Mouse (Mus musculus): ENCODE results near the gene Scamp2. TPM values are rescaled to one million over a fixed set of nuclear protein-coding genes. Genes with fewer than 3 reads are reported as not detected.

Gene Scamp2
- polyA plus RNA-seq, 1 experiment, result 79.2 TPM

GRCm38 (mm10) chr9:57537044-57537727 is 23.6 kb upstream of the Scamp2 start, which contains the start of gene Fam219b:
Gene Fam219b (plus strand): TSS chr9:57537528.
- DNase-seq (ENCODE audit: low read depth in 1 of 2, low spot score in 2 of 2), result peak; percentile 51 to 85
- 3% methylated on average over 45 of the region's 45 CpGs for WGBS
- peak within 1 kb of the TSS; percentile 59 for H3K4me3 ChIP-seq (ENCODE audit: extremely low read depth, insufficient read depth, insufficient read length)
- peaks cover 2% of the 10 kb centered on the region; the same call in 1 of the 2 replicates for H3K4me1 ChIP-seq (ENCODE audit: control insufficient read depth, insufficient read depth, insufficient read length)
- no peaks in the 10 kb centered on the region for H3K27me3 ChIP-seq (ENCODE audit: control insufficient read depth, insufficient read depth, low read length)
- H3K36me3 ChIP-seq (ENCODE audit: control insufficient read depth, insufficient read depth, low read length), result peaks cover 4% of the 10 kb centered on the region
- peak within 1 kb of the TSS; percentile 37 for H3K27ac ChIP-seq (ENCODE audit: insufficient read depth, low read length)
- no peak; the same call in 1 of the 2 replicates for TF ChIP-seq POLR2A (IDR thresholded peaks at IDR 0.05; ENCODE audit: low read depth, low read length)
- no peak for TF ChIP-seq CTCF (IDR thresholded peaks at IDR 0.05; ENCODE audit: extremely low read depth, insufficient read depth, insufficient read length, insufficient replicate concordance)

- Histone ChIP-seq H3K36me3 (ENCODE audit: control insufficient read depth, insufficient read depth, low read length) (peaks cover 2% of the 10 kb centered on the region), H3K4me1 (ENCODE audit: control insufficient read depth, insufficient read depth, insufficient read length) (peaks cover 2% of the 10 kb centered on the region; the same call in 1 of the 2 replicates), H3K27ac (ENCODE audit: insufficient read depth, low read length) (peak overlapping the region; percentile 37), H3K27me3 (ENCODE audit: control insufficient read depth, insufficient read depth, low read length) (no peaks in the 10 kb centered on the region), H3K4me3 (ENCODE audit: extremely low read depth, insufficient read depth, insufficient read length) (peak overlapping the region; percentile 59)
- under 1% methylated on average over 24 of the region's 24 CpGs for WGBS
- DNase-seq (ENCODE audit: low read depth in 1 of 2, low spot score in 2 of 2), result no peak
- TF ChIP-seq CTCF (IDR thresholded peaks at IDR 0.05; ENCODE audit: extremely low read depth, insufficient read depth, insufficient read length, insufficient replicate concordance) (no peak), POLR2A (IDR thresholded peaks at IDR 0.05; ENCODE audit: low read depth, low read length) (no peak; the same call in 1 of the 2 replicates)
These were observed 23.0 kb upstream of the Scamp2 start for GRCm38 (mm10) chr9:57537728-57538181.

- DNase-seq (ENCODE audit: low read depth in 1 of 2, low spot score in 2 of 2), result no peak
- no peak overlapping the region for H3K4me3 ChIP-seq (ENCODE audit: extremely low read depth, insufficient read depth, insufficient read length)
- H3K27ac ChIP-seq (ENCODE audit: insufficient read depth, low read length), result no peak overlapping the region
- H3K4me1 ChIP-seq (ENCODE audit: control insufficient read depth, insufficient read depth, insufficient read length), result peaks cover 2% of the 10 kb centered on the region; the same call in 1 of the 2 replicates
- no peaks in the 10 kb centered on the region for H3K27me3 ChIP-seq (ENCODE audit: control insufficient read depth, insufficient read depth, low read length)
- 92% methylated on average over 2 of the region's 2 CpGs for WGBS
- peaks cover 3% of the 10 kb centered on the region for H3K36me3 ChIP-seq (ENCODE audit: control insufficient read depth, insufficient read depth, low read length)
- TF ChIP-seq CTCF (IDR thresholded peaks at IDR 0.05; ENCODE audit: extremely low read depth, insufficient read depth, insufficient read length, insufficient replicate concordance), result no peak
- TF ChIP-seq POLR2A (IDR thresholded peaks at IDR 0.05; ENCODE audit: low read depth, low read length), result no peak
These were observed 21.2 kb upstream of the Scamp2 start for GRCm38 (mm10) chr9:57539550-57539949.

- Histone ChIP-seq H3K4me3 (ENCODE audit: extremely low read depth, insufficient read depth, insufficient read length) (no peak overlapping the region), H3K4me1 (ENCODE audit: control insufficient read depth, insufficient read depth, insufficient read length) (peaks cover 2% of the 10 kb centered on the region; the same call in 1 of the 2 replicates), H3K27me3 (ENCODE audit: control insufficient read depth, insufficient read depth, low read length) (no peaks in the 10 kb centered on the region), H3K36me3 (ENCODE audit: control insufficient read depth, insufficient read depth, low read length) (peaks cover 3% of the 10 kb centered on the region), H3K27ac (ENCODE audit: insufficient read depth, low read length) (no peak overlapping the region)
- WGBS, result 7% methylated on average over 1 of the region's 1 CpGs
- no peak for DNase-seq (ENCODE audit: low read depth in 1 of 2, low spot score in 2 of 2)
- TF ChIP-seq CTCF (IDR thresholded peaks at IDR 0.05; ENCODE audit: extremely low read depth, insufficient read depth, insufficient read length, insufficient replicate concordance), result no peak
- TF ChIP-seq POLR2A (IDR thresholded peaks at IDR 0.05; ENCODE audit: low read depth, low read length), result no peak
These were observed 19.4 kb upstream of the Scamp2 start for GRCm38 (mm10) chr9:57541312-57541711.

GRCm38 (mm10) chr9:57543951-57544350 is 16.8 kb upstream of the Scamp2 start:
- Histone ChIP-seq H3K27me3 (ENCODE audit: control insufficient read depth, insufficient read depth, low read length) (no peaks in the 10 kb centered on the region), H3K4me3 (ENCODE audit: extremely low read depth, insufficient read depth, insufficient read length) (no peak overlapping the region), H3K36me3 (ENCODE audit: control insufficient read depth, insufficient read depth, low read length) (peaks cover 3% of the 10 kb centered on the region), H3K27ac (ENCODE audit: insufficient read depth, low read length) (no peak overlapping the region), H3K4me1 (ENCODE audit: control insufficient read depth, insufficient read depth, insufficient read length) (no peaks in the 10 kb centered on the region)
- no peak for DNase-seq (ENCODE audit: low read depth in 1 of 2, low spot score in 2 of 2)
- TF ChIP-seq CTCF (IDR thresholded peaks at IDR 0.05; ENCODE audit: extremely low read depth, insufficient read depth, insufficient read length, insufficient replicate concordance) (no peak), POLR2A (IDR thresholded peaks at IDR 0.05; ENCODE audit: low read depth, low read length) (no peak)
- 87% methylated on average over 3 of the region's 3 CpGs for WGBS

- Histone ChIP-seq H3K36me3 (ENCODE audit: control insufficient read depth, insufficient read depth, low read length) (peaks cover 3% of the 10 kb centered on the region; the same call in 1 of the 2 replicates), H3K27me3 (ENCODE audit: control insufficient read depth, insufficient read depth, low read length) (no peaks in the 10 kb centered on the region), H3K27ac (ENCODE audit: insufficient read depth, low read length) (no peak overlapping the region), H3K4me1 (ENCODE audit: control insufficient read depth, insufficient read depth, insufficient read length) (peaks cover 3% of the 10 kb centered on the region; the same call in 1 of the 2 replicates), H3K4me3 (ENCODE audit: extremely low read depth, insufficient read depth, insufficient read length) (no peak overlapping the region)
- DNase-seq (ENCODE audit: low read depth in 1 of 2, low spot score in 2 of 2), result no peak
- WGBS, result 75% methylated on average over 5 of the region's 5 CpGs
- no peak for TF ChIP-seq CTCF (IDR thresholded peaks at IDR 0.05; ENCODE audit: extremely low read depth, insufficient read depth, insufficient read length, insufficient replicate concordance)
- no peak for TF ChIP-seq POLR2A (IDR thresholded peaks at IDR 0.05; ENCODE audit: low read depth, low read length)
These were observed 13.5 kb upstream of the Scamp2 start for GRCm38 (mm10) chr9:57547287-57547686.

- no peak overlapping the region for H3K4me3 ChIP-seq (ENCODE audit: extremely low read depth, insufficient read depth, insufficient read length)
- peaks cover 3% of the 10 kb centered on the region; the same call in 1 of the 2 replicates for H3K36me3 ChIP-seq (ENCODE audit: control insufficient read depth, insufficient read depth, low read length)
- no peaks in the 10 kb centered on the region for H3K27me3 ChIP-seq (ENCODE audit: control insufficient read depth, insufficient read depth, low read length)
- WGBS, result 91% methylated on average over 11 of the region's 11 CpGs
- no peak overlapping the region for H3K27ac ChIP-seq (ENCODE audit: insufficient read depth, low read length)
- no peak for DNase-seq (ENCODE audit: low read depth in 1 of 2, low spot score in 2 of 2)
- TF ChIP-seq CTCF (IDR thresholded peaks at IDR 0.05; ENCODE audit: extremely low read depth, insufficient read depth, insufficient read length, insufficient replicate concordance) (no peak), POLR2A (IDR thresholded peaks at IDR 0.05; ENCODE audit: low read depth, low read length) (no peak)
- H3K4me1 ChIP-seq (ENCODE audit: control insufficient read depth, insufficient read depth, insufficient read length), result peaks cover 3% of the 10 kb centered on the region; the same call in 1 of the 2 replicates
These were observed 12.9 kb upstream of the Scamp2 start for GRCm38 (mm10) chr9:57547869-57548268.

All from spleen, adult 2 months (tissue).